Mouse (Mus musculus): ENCODE results near the gene Cfap300. TPM values are rescaled to one million over a fixed set of nuclear protein-coding genes. Genes with fewer than 3 reads are reported as not detected.

The Cfap300 gene
- polyA plus RNA-seq, 1 experiment from 2014 or later = 19.1 TPM

- no peak overlapping the region for H3K4me3 ChIP-seq
- no peaks in the 10 kb centered on the region for H3K9me3 ChIP-seq
- H3K27me3 ChIP-seq = no peaks in the 10 kb centered on the region
- H3K4me2 ChIP-seq = no peak overlapping the region
- WGBS = 93% methylated on average over 11 of the region's 11 CpGs
- H3K4me1 ChIP-seq (replicated peaks) = no peaks in the 10 kb centered on the region
- H3K9ac ChIP-seq = no peak overlapping the region
- H3K27ac ChIP-seq = no peak overlapping the region
- ATAC-seq (ENCODE audit: low FRiP score) = no peak
- no peaks in the 10 kb centered on the region for H3K36me3 ChIP-seq
Observed at GRCm38 (mm10) chr9:7979153-7979916, 63.3 kb downstream of the Cfap300 start.

- Histone ChIP-seq H3K4me3 (no peak overlapping the region), H3K4me2 (no peak overlapping the region), H3K27ac (no peak overlapping the region), H3K9ac (no peak overlapping the region), H3K36me3 (no peaks in the 10 kb centered on the region), H3K27me3 (no peaks in the 10 kb centered on the region), H3K4me1 (replicated peaks) (no peaks in the 10 kb centered on the region), H3K9me3 (no peaks in the 10 kb centered on the region)
- WGBS = 91% methylated on average over 3 of the region's 3 CpGs
- no peak for ATAC-seq (ENCODE audit: low FRiP score)
Observed at GRCm38 (mm10) chr9:7978502-7978901, 64.1 kb downstream of the Cfap300 start.

GRCm38 (mm10) chr9:7977587-7977986, 65.0 kb downstream of the Cfap300 start:
- WGBS = 93% methylated on average over 5 of the region's 5 CpGs
- ATAC-seq (ENCODE audit: low FRiP score) = no peak
- Histone ChIP-seq H3K36me3 (no peaks in the 10 kb centered on the region), H3K27ac (no peak overlapping the region), H3K4me3 (no peak overlapping the region), H3K4me1 (replicated peaks) (no peaks in the 10 kb centered on the region), H3K4me2 (no peak overlapping the region), H3K27me3 (no peaks in the 10 kb centered on the region), H3K9me3 (no peaks in the 10 kb centered on the region), H3K9ac (no peak overlapping the region)

GRCm38 (mm10) chr9:7971993-7972392, 70.6 kb downstream of the Cfap300 start:
- H3K36me3 ChIP-seq = no peaks in the 10 kb centered on the region
- no peak overlapping the region for H3K4me2 ChIP-seq
- H3K9ac ChIP-seq = no peak overlapping the region
- H3K27me3 ChIP-seq = no peaks in the 10 kb centered on the region
- ATAC-seq (ENCODE audit: low FRiP score) = no peak
- 87% methylated on average over 2 of the region's 2 CpGs for WGBS
- H3K9me3 ChIP-seq = no peaks in the 10 kb centered on the region
- no peak overlapping the region for H3K4me3 ChIP-seq
- H3K4me1 ChIP-seq (replicated peaks) = no peaks in the 10 kb centered on the region
- H3K27ac ChIP-seq = no peak overlapping the region

Other genes starting within 250 kb of the Cfap300 start
- 44.8 and 47.2 TPM in 2 replicates for gene Birc2, start 205.8 kb downstream of the Cfap300 start, polyA plus RNA-seq (2015; fragmentation: Nextera tagmentation; extraction: Ambion mirVana)
- gene Birc3, start 169.6 kb downstream of the Cfap300 start, polyA plus RNA-seq (2015; fragmentation: Nextera tagmentation; extraction: Ambion mirVana) = 2.3 and 2.8 TPM in 2 replicates
- 10.4 and 13.1 TPM in 2 replicates for gene Yap1, start 38.2 kb downstream of the Cfap300 start, polyA plus RNA-seq (2015; fragmentation: Nextera tagmentation; extraction: Ambion mirVana)
- 2.6 and 3.7 TPM in 2 replicates for gene Cep126, start 91.5 kb upstream of the Cfap300 start, polyA plus RNA-seq (2015; fragmentation: Nextera tagmentation; extraction: Ambion mirVana)